Mouse (Mus musculus): Measurements from ENCODE around the gene Tpm1. TPM values are rescaled to one million over a fixed set of nuclear protein-coding genes. Genes with fewer than 3 reads are reported as not detected.

The Tpm1 gene
- polyA plus RNA-seq, 1 experiment from 2014 or later = 589 TPM

- no peaks in the 10 kb centered on the region for H3K27me3 ChIP-seq
- H3K4me2 ChIP-seq = no peak overlapping the region
- no peak overlapping the region for H3K4me3 ChIP-seq (replicated peaks)
- ATAC-seq (replicated peaks; ENCODE audit: low FRiP score) = no peak
- no peak overlapping the region for H3K27ac ChIP-seq
- peaks cover 20% of the 10 kb centered on the region for H3K4me1 ChIP-seq
- 39% methylated on average over 2 of the region's 2 CpGs for WGBS
- H3K9ac ChIP-seq = no peak overlapping the region
- H3K36me3 ChIP-seq = no peaks in the 10 kb centered on the region
- H3K9me3 ChIP-seq (replicated peaks) = no peaks in the 10 kb centered on the region
Measured at GRCm38 (mm10) chr9:67013501-67013900, 35.7 kb downstream of the Tpm1 start.

GRCm38 (mm10) chr9:67012470-67012869, 36.7 kb downstream of the Tpm1 start:
- 31% methylated on average over 3 of the region's 3 CpGs for WGBS
- H3K27ac ChIP-seq = 0 out of 2 replicates have a peak overlapping the region, but pooled peaks have one; percentile 22
- peak; percentile 29; the same call in 1 of the 2 replicates for ATAC-seq (replicated peaks; ENCODE audit: low FRiP score)

DNA sequence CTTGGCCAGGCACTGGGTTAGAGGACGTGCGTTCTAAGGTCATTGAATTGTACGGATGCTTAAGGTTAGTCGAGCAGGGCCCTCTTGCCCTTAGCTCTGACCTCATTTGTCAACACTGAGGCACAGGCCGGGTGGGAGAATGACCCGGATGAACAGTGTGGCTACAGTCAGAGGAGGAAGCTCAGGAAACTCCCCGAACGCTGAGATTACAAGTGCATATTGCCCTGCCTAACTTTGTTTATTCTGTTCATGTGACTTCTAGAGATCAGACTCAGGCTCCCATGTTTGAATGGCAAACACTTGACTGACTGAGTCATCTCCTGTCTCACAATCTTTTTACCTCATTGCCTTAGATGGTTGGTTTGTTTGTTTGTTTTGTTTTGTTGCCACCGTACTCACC, 37.7 kb downstream of the Tpm1 start:
- WGBS = 56% methylated on average over 9 of the region's 9 CpGs
- no peak overlapping the region for H3K4me2 ChIP-seq
- no peaks in the 10 kb centered on the region for H3K9me3 ChIP-seq (replicated peaks)
- no peak overlapping the region for H3K9ac ChIP-seq
- H3K4me1 ChIP-seq = peaks cover 21% of the 10 kb centered on the region
- H3K36me3 ChIP-seq = no peaks in the 10 kb centered on the region
- no peaks in the 10 kb centered on the region for H3K27me3 ChIP-seq
- no peak overlapping the region for H3K4me3 ChIP-seq (replicated peaks)
- no peak overlapping the region for H3K27ac ChIP-seq
- no peak for ATAC-seq (replicated peaks; ENCODE audit: low FRiP score)

More at GRCm38 (mm10) chr9:67012470-67012869, 36.7 kb downstream of the Tpm1 start:
- Histone ChIP-seq H3K36me3 (no peaks in the 10 kb centered on the region), H3K4me1 (peaks cover 21% of the 10 kb centered on the region), H3K9ac (no peak overlapping the region), H3K9me3 (replicated peaks) (no peaks in the 10 kb centered on the region), H3K4me2 (no peak overlapping the region), H3K4me3 (replicated peaks) (no peak overlapping the region), H3K27me3 (no peaks in the 10 kb centered on the region)

GRCm38 (mm10) chr9:67008781-67009180, 40.4 kb downstream of the Tpm1 start:
- Histone ChIP-seq H3K4me3 (replicated peaks) (no peak overlapping the region), H3K36me3 (no peaks in the 10 kb centered on the region), H3K9me3 (replicated peaks) (no peaks in the 10 kb centered on the region), H3K4me1 (peaks cover 27% of the 10 kb centered on the region), H3K27ac (no peak overlapping the region; the same call in 1 of the 2 replicates), H3K9ac (no peak overlapping the region), H3K27me3 (no peaks in the 10 kb centered on the region), H3K4me2 (no peak overlapping the region; the same call in 1 of the 2 replicates)
- 18% methylated on average over 11 of the region's 11 CpGs for WGBS
- no peak for ATAC-seq (replicated peaks; ENCODE audit: low FRiP score)

DNA sequence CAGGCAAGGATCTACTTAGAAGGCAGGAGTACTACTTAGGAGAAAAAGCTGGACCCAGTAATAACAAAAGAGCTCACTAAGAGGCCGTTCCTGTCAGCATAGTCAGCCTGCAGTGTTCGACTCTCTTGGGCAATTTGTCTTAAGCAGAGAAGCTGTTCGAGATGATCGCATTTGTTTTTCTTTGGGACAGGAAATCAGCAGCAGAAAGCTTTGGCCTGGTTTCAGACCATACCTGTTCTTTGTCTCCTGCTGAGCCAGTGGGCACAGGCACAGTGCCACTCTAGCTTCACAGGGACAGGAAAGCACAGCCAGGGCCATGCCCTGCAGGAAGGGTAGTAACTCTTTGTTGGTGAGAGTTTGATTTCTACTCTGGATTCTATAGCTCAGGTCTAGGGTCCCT, 42.8 kb downstream of the Tpm1 start:
- ATAC-seq (replicated peaks; ENCODE audit: low FRiP score) = no peak
- peaks cover 13% of the 10 kb centered on the region for H3K4me1 ChIP-seq
- WGBS = 58% methylated on average over 4 of the region's 4 CpGs

GRCm38 (mm10) chr9:67005161-67005742, 44.0 kb downstream of the Tpm1 start:
- peaks cover 16% of the 10 kb centered on the region for H3K4me1 ChIP-seq
- no peak overlapping the region for H3K4me3 ChIP-seq (replicated peaks)
- no peaks in the 10 kb centered on the region for H3K9me3 ChIP-seq (replicated peaks)
- H3K36me3 ChIP-seq = no peaks in the 10 kb centered on the region
- ATAC-seq (replicated peaks; ENCODE audit: low FRiP score) = no peak
- H3K27ac ChIP-seq = no peak overlapping the region
- no peak overlapping the region for H3K4me2 ChIP-seq
- H3K9ac ChIP-seq = no peak overlapping the region
- 80% methylated on average over 11 of the region's 11 CpGs for WGBS
- no peaks in the 10 kb centered on the region for H3K27me3 ChIP-seq

More for the DNA sequence above, 42.8 kb downstream of the Tpm1 start:
- H3K9me3 ChIP-seq (replicated peaks) = no peaks in the 10 kb centered on the region
- H3K9ac ChIP-seq = no peak overlapping the region
- no peak overlapping the region for H3K4me3 ChIP-seq (replicated peaks)
- no peaks in the 10 kb centered on the region for H3K36me3 ChIP-seq
- no peak overlapping the region for H3K4me2 ChIP-seq
- H3K27ac ChIP-seq = no peak overlapping the region
- no peaks in the 10 kb centered on the region for H3K27me3 ChIP-seq

- Histone ChIP-seq H3K27ac (no peak overlapping the region), H3K4me1 (peaks cover 12% of the 10 kb centered on the region), H3K9ac (no peak overlapping the region), H3K4me2 (no peak overlapping the region), H3K27me3 (no peaks in the 10 kb centered on the region), H3K36me3 (no peaks in the 10 kb centered on the region), H3K4me3 (replicated peaks) (no peak overlapping the region), H3K9me3 (replicated peaks) (no peaks in the 10 kb centered on the region)
- WGBS = 68% methylated on average over 4 of the region's 4 CpGs
- ATAC-seq (replicated peaks; ENCODE audit: low FRiP score) = no peak
Measured at GRCm38 (mm10) chr9:67003656-67004055, 45.5 kb downstream of the Tpm1 start.

DNA sequence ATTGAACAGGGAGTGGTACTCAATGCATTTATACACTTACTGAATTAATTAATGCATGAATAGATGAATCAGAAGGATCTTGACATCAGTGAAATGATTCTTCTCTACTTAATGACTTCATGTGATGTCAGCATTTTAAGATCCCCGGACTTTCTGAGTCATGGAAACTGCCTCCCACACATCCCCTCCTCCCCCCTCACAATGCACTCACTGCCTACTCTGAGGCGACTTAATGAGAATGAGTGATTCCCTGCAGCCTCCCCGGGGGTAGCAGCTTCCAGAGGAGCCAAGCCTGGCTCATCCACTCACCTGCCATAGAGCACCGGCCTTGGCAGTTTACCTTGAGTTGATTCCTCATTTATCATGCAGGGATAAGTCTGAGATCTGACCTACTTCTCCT, 46.0 kb downstream of the Tpm1 start:
- H3K36me3 ChIP-seq = no peaks in the 10 kb centered on the region
- H3K9me3 ChIP-seq (replicated peaks) = no peaks in the 10 kb centered on the region
- ATAC-seq (replicated peaks; ENCODE audit: low FRiP score) = no peak
- H3K9ac ChIP-seq = no peak overlapping the region
- H3K4me2 ChIP-seq = no peak overlapping the region
- peaks cover 10% of the 10 kb centered on the region for H3K4me1 ChIP-seq
- 25% methylated on average over 4 of the region's 4 CpGs for WGBS
- H3K27ac ChIP-seq = no peak overlapping the region
- no peak overlapping the region for H3K4me3 ChIP-seq (replicated peaks)
- H3K27me3 ChIP-seq = no peaks in the 10 kb centered on the region

- H3K9ac ChIP-seq = no peak overlapping the region
- H3K27ac ChIP-seq = 0 out of 2 replicates have a peak overlapping the region, but pooled peaks have one; percentile 22
- 68% methylated on average over 4 of the region's 4 CpGs for WGBS
- H3K27me3 ChIP-seq = no peaks in the 10 kb centered on the region
- no peaks in the 10 kb centered on the region for H3K36me3 ChIP-seq
- no peaks in the 10 kb centered on the region for H3K9me3 ChIP-seq (replicated peaks)
- H3K4me1 ChIP-seq = peaks cover 10% of the 10 kb centered on the region
- no peak for ATAC-seq (replicated peaks; ENCODE audit: low FRiP score)
- no peak overlapping the region for H3K4me3 ChIP-seq (replicated peaks)
- H3K4me2 ChIP-seq = no peak overlapping the region
Measured at GRCm38 (mm10) chr9:67001506-67001905, 47.7 kb downstream of the Tpm1 start.

- no peaks in the 10 kb centered on the region for H3K27me3 ChIP-seq
- peaks cover 5% of the 10 kb centered on the region for H3K4me1 ChIP-seq
- WGBS = under 1% methylated on average over 6 of the region's 6 CpGs
- H3K9me3 ChIP-seq (replicated peaks) = no peaks in the 10 kb centered on the region
- H3K9ac ChIP-seq = no peak overlapping the region
- H3K27ac ChIP-seq = 0 out of 2 replicates have a peak overlapping the region, but pooled peaks have one; percentile 22
- ATAC-seq (replicated peaks; ENCODE audit: low FRiP score) = peak; percentile 73
- H3K4me2 ChIP-seq = no peak overlapping the region
- no peaks in the 10 kb centered on the region for H3K36me3 ChIP-seq
- no peak overlapping the region for H3K4me3 ChIP-seq (replicated peaks)
Measured at GRCm38 (mm10) chr9:67001050-67001449, 48.2 kb downstream of the Tpm1 start.

DNA sequence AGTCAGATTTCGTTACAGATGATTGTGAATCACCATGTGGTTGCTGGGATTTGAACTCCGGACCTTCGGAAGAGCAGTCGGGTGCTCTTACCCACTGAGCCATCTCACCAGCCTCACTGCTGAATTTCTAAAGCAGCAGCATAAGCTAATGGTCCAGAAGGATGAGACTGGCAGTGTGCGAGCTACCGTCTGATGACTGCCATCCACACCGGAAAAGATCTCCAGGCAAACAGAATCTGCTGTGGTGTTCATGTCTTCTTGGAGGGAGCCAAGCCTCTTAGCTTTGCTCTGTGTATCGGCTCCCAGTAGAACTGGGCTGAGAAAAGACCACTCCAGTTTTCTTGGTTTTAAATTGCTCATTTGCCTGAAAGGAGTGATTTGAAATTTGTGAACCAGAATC, 49.5 kb downstream of the Tpm1 start:
- ATAC-seq (replicated peaks; ENCODE audit: low FRiP score) = no peak
- WGBS = 92% methylated on average over 8 of the region's 8 CpGs

DNA sequence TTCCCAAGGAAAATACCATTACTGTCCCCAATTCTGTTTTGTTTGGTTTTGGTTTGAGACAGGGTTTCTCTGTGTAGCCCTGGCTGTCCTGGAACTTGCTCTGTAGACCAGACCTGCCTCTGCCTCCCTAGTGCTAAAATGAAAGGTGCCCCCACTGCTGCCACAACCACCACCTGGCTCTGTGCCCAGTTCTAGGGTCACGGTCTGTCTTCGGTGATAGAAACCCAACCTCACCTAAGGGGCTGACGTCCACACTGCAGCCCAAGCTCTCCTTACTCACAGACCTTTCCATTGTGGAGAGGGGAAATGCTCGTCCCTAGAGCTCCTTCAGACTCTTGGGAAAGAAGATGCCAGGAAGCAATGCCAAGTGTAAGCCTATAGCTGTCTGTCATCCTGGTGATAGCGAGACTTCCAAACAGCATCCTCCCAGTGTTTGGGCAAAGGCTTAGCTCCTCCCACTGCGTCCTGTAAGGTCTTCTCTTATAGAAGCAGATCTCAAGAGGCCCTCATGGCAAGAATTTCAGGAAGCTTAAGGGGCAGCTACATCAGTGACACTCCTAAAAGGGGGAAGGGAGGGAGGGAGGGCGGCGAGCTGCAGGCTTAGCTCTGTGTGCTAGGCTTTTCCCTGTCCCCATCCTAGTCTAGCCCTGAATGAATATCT, 57.3 kb downstream of the Tpm1 start:
- H3K27me3 ChIP-seq = no peaks in the 10 kb centered on the region
- H3K9ac ChIP-seq = no peak overlapping the region
- no peak overlapping the region for H3K27ac ChIP-seq
- peaks cover 45% of the 10 kb centered on the region for H3K4me1 ChIP-seq
- 79% methylated on average over 8 of the region's 8 CpGs for WGBS
- H3K4me2 ChIP-seq = no peak overlapping the region
- no peak for ATAC-seq (replicated peaks; ENCODE audit: low FRiP score)
- no peaks in the 10 kb centered on the region for H3K36me3 ChIP-seq
- H3K9me3 ChIP-seq (replicated peaks) = no peaks in the 10 kb centered on the region
- H3K4me3 ChIP-seq (replicated peaks) = no peak overlapping the region

More for the DNA sequence above, 49.5 kb downstream of the Tpm1 start:
- Histone ChIP-seq H3K27me3 (no peaks in the 10 kb centered on the region), H3K4me2 (no peak overlapping the region), H3K27ac (no peak overlapping the region), H3K9ac (no peak overlapping the region), H3K9me3 (replicated peaks) (no peaks in the 10 kb centered on the region), H3K36me3 (no peaks in the 10 kb centered on the region), H3K4me1 (peaks cover 4% of the 10 kb centered on the region), H3K4me3 (replicated peaks) (no peak overlapping the region)

All from kidney, embryonic 15.5 days (tissue).